Mouse (Mus musculus) small intestine, adult 2 months (tissue): ENCODE measurements around the gene Snd1. TPM values are rescaled to one million over a fixed set of nuclear protein-coding genes. Genes with fewer than 3 reads are reported as not detected.

ENCODE experiments used
- H3K27ac ChIP-seq: fragments of 200-500 bp; 2 replicates; pipeline ENCODE4 v1.5.1; 2012; ENCODE audit warnings: low read depth, low read length, control low read depth, inconsistent platforms; ENCODE audit not compliant: insufficient read depth
- H3K27me3 ChIP-seq: fragments of 200-500 bp; 2 replicates; pipeline ENCODE4 v1.6.1; 2012; ENCODE audit warnings: mild to moderate bottlenecking, moderate library complexity, low read length, inconsistent platforms; ENCODE audit not compliant: control insufficient read depth, insufficient read depth
- H3K36me3 ChIP-seq: fragments of 200-500 bp; 2 replicates; pipeline ENCODE4 v1.6.1; 2012; ENCODE audit warnings: mild to moderate bottlenecking, low read length, control low read depth, inconsistent platforms; ENCODE audit not compliant: control insufficient read depth, insufficient read depth
- H3K4me1 ChIP-seq: fragments of 200-500 bp; 2 replicates; pipeline ENCODE4 v1.6.1; 2012; ENCODE audit warnings: low read length, inconsistent platforms, mixed read lengths; ENCODE audit not compliant: control insufficient read depth, insufficient read depth, insufficient read length
- H3K4me3 ChIP-seq: fragments of 200-500 bp; 2 replicates; pipeline ENCODE4 v1.5.1; 2012; ENCODE audit warnings: low read depth, mild to moderate bottlenecking, control low read depth, inconsistent platforms, low read length, moderate library complexity
- CTCF ChIP-seq: fragments of 200-500 bp; IDR thresholded peaks from 2 replicates; pipeline ENCODE4 v1.5.1; 2012; ENCODE audit warnings: low read depth, mild to moderate bottlenecking, control low read depth, inconsistent platforms, low read length, moderate library complexity, mixed read lengths; ENCODE audit not compliant: insufficient replicate concordance, insufficient read length; ENCODE audit errors: extremely low read depth
- POLR2A ChIP-seq: fragments of 200-500 bp; IDR thresholded peaks from 2 replicates; pipeline ENCODE4 v1.6.1; 2012; ENCODE audit warnings: low read depth, mild to moderate bottlenecking, control low read depth, inconsistent platforms, low read length, moderate library complexity
- WGBS: fragments of 180-500 bp; shearing (Covaris S2); methylation state at CpG from one replicate; pipeline ENCODE4 v1.1.7; 2018; 5-methylcytosine and 5-hydroxymethylcytosine counted together
- polyA plus RNA-seq: library from polyadenylated mRNA; depleted of rRNA; stranded (reverse); fragments of >200 nt; gene quantifications from 2 replicates; pipeline ENCODE4 v1.2.3, GENCODE M21; 2012

The Snd1 gene
- polyA plus RNA-seq, 1 experiment, result 77.7 TPM

GRCm38 (mm10) chr6:28874053-28874452 lies 399.1 kb downstream of the Snd1 start:
- 34% methylated on average over 11 of the region's 11 CpGs for WGBS
- H3K36me3 ChIP-seq, result peaks cover 2% of the 10 kb centered on the region; the same call in 1 of the 2 replicates
- H3K4me3 ChIP-seq, result no peak overlapping the region
- H3K27ac ChIP-seq, result peak overlapping the region; percentile 41
- TF ChIP-seq CTCF (no peak), POLR2A (no peak)
- H3K27me3 ChIP-seq, result no peaks in the 10 kb centered on the region
- H3K4me1 ChIP-seq, result peaks cover 55% of the 10 kb centered on the region

- Histone ChIP-seq H3K27me3 (no peaks in the 10 kb centered on the region), H3K4me3 (no peak overlapping the region), H3K27ac (peak overlapping the region; percentile 41; the same call in 1 of the 2 replicates), H3K36me3 (peaks cover 2% of the 10 kb centered on the region; the same call in 1 of the 2 replicates), H3K4me1 (peaks cover 50% of the 10 kb centered on the region)
- 35% methylated on average over 5 of the region's 5 CpGs for WGBS
- TF ChIP-seq POLR2A, result no peak
- TF ChIP-seq CTCF, result no peak
These were observed 399.8 kb downstream of the Snd1 start for GRCm38 (mm10) chr6:28874759-28875158.

GRCm38 (mm10) chr6:28875333-28875732 lies 400.4 kb downstream of the Snd1 start:
- H3K27ac ChIP-seq, result no peak overlapping the region
- 91% methylated on average over 1 of the region's 1 CpGs for WGBS
- TF ChIP-seq POLR2A (no peak), CTCF (no peak)
- peaks cover 48% of the 10 kb centered on the region for H3K4me1 ChIP-seq
- no peaks in the 10 kb centered on the region for H3K27me3 ChIP-seq
- H3K4me3 ChIP-seq, result no peak overlapping the region
- H3K36me3 ChIP-seq, result peaks cover 7% of the 10 kb centered on the region; the same call in 1 of the 2 replicates

GRCm38 (mm10) chr6:28876492-28876891 lies 401.6 kb downstream of the Snd1 start:
- 23% methylated on average over 3 of the region's 3 CpGs for WGBS
- H3K4me1 ChIP-seq, result peaks cover 47% of the 10 kb centered on the region
- no peak overlapping the region for H3K4me3 ChIP-seq
- peaks cover 7% of the 10 kb centered on the region; the same call in 1 of the 2 replicates for H3K36me3 ChIP-seq
- H3K27me3 ChIP-seq, result no peaks in the 10 kb centered on the region
- H3K27ac ChIP-seq, result no peak overlapping the region
- TF ChIP-seq POLR2A, result no peak
- no peak for TF ChIP-seq CTCF

DNA sequence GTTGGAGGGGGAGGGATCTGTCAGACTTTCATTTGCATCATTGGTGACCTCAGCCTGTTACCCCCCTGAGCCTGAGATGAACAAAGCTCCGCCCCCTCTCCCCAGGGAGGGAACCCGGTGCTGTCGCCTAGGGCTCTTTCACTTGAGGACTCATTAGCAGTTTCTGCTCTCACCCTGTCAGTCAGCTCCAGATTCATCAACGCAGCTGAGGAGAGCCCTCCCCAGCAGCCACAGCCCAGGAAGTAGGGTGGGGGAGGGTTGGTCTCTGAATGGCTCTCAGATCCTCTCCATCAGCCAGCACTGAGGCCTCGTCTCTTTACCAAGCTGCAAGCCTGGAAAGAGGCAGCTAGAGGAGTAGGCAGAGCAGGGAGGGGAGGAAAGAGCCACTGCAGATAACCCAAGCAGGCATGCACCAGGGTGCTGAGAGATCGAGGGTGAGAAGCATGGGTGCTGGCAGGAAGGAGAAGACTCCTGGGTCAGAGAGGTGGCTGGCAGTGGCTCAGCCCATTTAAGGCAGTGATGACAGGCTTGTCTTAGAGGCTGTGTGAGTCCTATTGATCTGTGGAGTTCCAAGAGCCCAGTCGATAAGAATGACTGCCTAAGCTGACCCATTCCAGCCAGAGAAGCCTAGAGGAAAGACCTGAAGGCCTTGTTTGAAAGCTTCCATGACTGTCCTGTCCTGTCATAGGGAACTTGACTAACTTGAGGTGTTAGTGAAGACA lies 403.2 kb downstream of the Snd1 start:
- TF ChIP-seq CTCF, result no peak
- peaks cover 9% of the 10 kb centered on the region for H3K36me3 ChIP-seq
- peaks cover 37% of the 10 kb centered on the region for H3K4me1 ChIP-seq
- no peaks in the 10 kb centered on the region for H3K27me3 ChIP-seq
- H3K27ac ChIP-seq, result no peak overlapping the region
- H3K4me3 ChIP-seq, result no peak overlapping the region
- WGBS, result 70% methylated on average over 7 of the region's 7 CpGs

GRCm38 (mm10) chr6:28879315-28879714 lies 404.4 kb downstream of the Snd1 start:
- no peak overlapping the region for H3K4me3 ChIP-seq
- peaks cover 27% of the 10 kb centered on the region; the same call in 1 of the 2 replicates for H3K4me1 ChIP-seq
- no peak overlapping the region for H3K27ac ChIP-seq
- H3K36me3 ChIP-seq, result peaks cover 21% of the 10 kb centered on the region
- no peaks in the 10 kb centered on the region for H3K27me3 ChIP-seq
- TF ChIP-seq CTCF (no peak), POLR2A (no peak)
- WGBS, result 87% methylated on average over 8 of the region's 8 CpGs

DNA sequence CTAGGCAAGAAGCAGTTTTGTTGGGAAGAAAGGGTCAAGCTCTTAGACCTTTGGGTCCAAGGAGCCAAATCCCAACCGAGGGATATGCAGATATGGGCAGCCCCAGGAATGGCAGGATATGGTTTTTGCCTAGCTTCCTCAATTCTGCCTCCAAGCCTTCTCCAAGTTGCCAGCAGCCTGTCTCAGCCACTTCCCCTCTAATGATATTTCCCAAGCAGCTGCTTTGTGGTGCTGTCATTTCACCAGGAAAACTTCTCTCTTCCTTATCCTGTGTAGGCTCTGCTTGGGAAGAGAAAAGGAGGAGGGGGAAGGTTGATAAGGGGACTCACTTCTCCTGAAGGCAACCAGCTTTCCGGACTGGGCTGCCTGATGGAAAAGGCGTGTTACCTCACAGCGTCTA lies 406.0 kb downstream of the Snd1 start:
- H3K4me1 ChIP-seq, result peaks cover 14% of the 10 kb centered on the region; the same call in 1 of the 2 replicates
- no peaks in the 10 kb centered on the region for H3K27me3 ChIP-seq
- no peak overlapping the region for H3K27ac ChIP-seq
- WGBS, result 73% methylated on average over 4 of the region's 4 CpGs
- H3K4me3 ChIP-seq, result no peak overlapping the region
- TF ChIP-seq POLR2A, result no peak
- TF ChIP-seq CTCF, result no peak
- H3K36me3 ChIP-seq, result peaks cover 32% of the 10 kb centered on the region
